Mouse (Mus musculus) c-Kit-negative CD71-positive TER-119-positive erythroid progenitor cells, embryonic 14.5 days (primary cell): ENCODE data around the gene Snip1.
A peak's percentile ranks its signal among the peaks of the same experiment; 100 is the strongest.

Experiments
- DNase-seq: peaks from one replicate; pipeline ENCODE4 v3.0.0-alpha.2; 2013; ENCODE audit warnings: low read depth, low spot score

The Snip1 gene

DNA sequence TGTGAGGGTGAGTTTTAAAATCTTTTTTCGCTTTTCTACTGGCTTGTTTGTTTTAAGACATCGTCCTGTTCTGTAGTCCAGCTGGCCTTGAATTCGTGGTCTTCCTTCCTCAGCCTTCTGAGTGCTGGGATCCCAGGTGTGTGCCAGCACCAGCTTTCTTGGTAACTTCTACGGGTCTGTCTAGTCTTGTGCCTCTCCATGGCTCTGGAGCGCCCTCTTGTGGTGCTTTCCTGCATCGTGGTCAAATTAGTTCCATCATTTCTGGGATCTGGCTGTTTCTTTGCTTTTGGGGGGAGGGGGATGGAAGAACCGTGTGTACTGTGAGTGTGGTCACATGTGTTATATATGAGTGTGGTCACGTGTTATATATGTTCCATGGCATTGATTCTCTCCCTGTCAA, 33.0 kb downstream of the Snip1 start:
- peak; percentile 68 for DNase-seq

DNA sequence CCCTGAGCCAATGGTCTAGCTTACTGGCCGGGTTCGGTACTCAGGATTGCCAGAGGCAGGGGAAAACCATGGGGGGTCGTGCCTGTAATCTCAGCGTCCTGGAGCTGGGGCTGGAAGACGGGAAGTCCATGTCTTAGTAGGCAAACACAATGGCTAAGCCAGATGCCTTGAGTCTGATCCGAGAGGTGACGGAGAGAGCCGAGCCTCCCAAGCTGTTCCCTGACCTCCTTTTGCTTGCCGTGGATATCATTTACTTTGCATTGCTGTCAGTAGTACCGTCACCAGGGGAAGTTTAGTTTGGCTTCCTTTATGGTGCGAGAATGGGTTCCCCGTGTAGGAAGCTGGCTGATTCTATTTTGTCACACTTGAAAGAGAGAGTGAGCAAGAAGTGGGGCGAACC, 34.9 kb downstream of the Snip1 start:
- DNase-seq = no peak

DNA sequence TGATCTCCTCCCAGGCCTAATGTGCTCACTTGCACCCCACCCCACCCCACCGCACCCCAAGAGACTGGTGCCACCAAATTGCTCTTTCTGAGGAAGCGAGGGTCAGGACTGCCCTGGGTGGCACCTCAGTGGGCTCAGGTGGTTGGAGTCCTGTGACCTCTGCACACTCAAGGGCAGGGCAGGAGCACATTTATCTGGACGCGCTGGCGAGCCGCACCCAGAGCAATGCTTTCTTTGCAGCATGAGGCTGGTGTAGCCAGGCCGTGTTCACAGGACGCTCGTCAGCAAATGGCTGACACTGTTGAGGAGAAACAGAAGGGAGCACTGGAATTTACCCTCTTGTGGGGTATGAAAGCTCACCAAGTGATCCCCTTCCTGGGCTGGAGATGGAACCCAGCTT, 38.9 kb downstream of the Snip1 start:
- DNase-seq = no peak

DNA sequence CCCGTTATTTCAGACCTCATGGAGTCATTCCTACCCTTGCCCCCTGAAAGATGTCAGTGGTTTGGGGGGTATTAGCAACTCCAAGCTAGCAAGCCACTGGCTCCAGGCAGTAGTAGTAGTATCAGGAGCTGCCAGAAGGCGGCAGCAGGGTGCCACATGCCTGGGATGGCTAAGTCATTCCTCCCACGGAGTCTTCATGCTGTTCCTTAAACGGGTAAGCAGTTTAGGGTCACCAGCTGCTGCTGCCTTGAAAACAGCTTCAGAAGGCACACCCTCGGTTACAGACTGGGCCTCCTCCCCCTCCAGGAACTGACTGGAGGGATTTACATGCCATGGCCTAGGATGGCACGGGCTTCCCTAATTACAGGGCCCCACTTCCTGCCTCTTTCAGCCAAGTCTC, 48.2 kb downstream of the Snip1 start:
- DNase-seq = no peak

DNA sequence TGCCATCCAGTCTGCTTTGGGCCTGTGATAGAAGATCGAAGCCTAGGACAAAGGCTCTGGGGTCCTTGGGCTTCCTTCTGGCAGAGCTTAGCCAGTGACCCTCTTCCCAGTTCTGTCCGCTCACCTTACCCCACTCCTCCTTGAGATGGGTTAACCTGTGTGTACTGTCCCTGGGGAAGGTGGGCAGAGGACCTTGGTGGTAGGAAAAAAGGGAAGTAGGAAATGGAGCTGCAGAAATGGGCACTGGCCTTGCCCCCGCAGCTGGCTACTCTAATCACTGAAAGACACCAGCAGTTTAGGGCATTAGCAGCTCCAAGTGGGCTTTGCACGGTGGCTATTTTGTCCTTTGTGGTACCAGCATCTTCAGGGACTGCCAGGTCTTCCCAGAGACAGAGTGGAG, 48.6 kb downstream of the Snip1 start:
- DNase-seq = no peak

DNA sequence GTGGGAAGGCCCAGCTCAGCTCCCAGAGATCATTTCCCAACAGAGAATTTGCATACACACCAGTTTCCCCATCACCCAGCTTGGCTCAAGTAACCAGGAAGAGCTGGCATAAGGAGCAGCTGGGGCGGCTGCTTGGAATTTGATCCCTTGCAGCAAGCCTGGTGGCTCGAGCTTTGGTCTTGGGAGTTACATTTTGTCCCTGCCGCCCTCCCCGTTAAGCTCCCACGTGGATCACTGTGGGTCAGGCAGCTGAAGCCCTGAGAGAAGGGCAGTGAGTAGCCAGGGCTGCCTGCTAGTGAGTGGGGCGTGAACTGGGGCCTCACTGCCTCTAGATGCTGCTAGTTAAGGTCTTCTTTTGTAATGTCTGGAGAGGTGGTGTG, 49.2 kb downstream of the Snip1 start:
- no peak for DNase-seq

DNA sequence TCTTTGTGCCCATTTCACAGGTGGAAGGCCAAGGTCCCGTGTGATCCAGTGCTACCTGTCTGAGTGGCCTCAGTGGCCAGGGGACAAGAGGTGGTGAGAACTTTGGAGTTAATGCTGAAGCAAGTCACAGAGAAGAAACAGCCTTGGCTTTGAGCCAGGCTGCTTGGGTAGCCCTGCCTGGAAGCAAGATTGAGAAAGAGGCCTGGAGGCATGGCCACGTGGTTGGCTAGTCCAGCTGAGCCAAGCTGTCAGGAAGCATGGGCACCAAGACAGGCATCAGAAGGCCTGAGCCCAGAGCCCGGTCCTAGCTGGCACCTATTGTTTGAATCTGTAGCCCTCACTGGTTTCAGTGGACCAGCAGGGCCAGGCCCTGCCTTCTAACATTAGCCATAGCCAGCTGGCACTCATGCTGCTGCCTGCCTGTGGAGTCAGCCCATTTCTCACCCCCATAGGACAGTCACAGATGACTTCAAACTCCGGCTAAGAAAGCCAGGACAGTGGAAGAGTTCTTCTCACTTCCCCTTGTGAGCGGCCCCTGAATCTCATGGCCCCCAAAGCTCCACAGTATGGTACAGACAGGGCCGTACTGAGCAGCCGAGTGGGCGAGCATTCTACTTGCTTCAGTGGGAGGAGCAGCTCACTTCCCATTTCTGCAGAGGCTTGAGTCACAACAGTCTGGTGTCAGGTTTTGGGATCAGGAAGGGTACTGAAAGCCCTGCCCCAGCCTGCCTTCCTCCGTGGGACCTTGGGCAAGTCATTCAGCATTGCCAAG, 49.8 kb downstream of the Snip1 start:
- DNase-seq = no peak

DNA sequence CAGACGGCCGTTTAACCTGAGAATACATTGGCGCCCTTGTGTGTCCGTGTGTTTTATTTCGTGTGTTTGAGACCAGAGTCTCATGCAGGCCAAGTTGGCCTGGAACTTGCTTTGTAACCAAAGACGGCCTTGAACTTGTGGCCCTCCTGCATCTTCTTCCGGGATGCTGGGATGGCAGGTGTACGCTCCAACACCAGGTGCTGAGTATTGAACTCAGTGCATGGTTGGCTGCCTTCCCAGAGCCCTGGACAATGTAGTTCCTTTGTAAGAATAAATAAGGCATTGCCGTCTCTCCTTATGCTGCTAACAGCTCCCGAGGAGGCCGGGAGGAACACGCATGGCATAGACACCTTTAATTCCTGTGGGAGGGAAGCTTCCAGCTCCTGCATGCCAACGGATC, 50.5 kb downstream of the Snip1 start:
- DNase-seq = no peak

DNA sequence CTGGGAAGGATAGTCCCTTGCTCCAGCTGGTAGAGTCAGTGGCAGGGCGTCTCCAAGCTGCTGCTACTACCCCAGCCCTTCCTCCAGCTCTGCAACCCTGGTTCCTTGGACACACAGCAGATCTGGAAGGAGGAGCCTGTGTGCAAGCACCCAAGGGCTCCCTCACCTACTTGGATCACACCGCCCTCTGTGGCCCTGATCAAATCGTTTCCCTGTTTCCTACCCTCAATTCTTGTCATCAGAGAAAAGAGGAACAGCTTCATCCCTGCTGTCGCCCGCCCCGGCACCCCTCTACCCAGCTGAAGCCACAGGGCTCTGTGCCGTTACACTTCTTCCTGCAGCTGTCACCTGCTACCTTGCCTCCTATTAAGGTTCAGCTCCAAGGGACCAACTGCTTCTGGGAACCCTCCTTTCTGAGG, 51.4 kb downstream of the Snip1 start:
- no peak for DNase-seq

DNA sequence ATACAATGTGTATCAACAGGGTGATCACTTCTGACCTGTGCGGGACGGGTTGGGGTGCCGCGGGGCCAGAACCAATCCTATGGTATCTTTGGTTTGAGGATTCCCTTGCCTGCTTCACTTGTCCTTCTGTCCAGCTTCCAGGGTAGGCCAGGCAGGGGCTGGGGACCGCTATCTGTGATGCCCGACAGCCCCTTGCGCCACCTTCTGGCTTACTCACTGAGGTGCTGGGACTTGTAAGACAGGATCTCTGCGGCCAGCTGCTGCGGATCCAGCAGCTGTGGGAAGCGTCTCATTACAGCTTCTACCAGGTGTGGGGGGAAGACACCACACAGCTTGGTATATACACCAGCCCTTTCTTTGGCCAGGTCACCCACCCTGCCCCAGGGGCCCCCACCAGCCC, 52.6 kb downstream of the Snip1 start:
- no peak for DNase-seq

DNA sequence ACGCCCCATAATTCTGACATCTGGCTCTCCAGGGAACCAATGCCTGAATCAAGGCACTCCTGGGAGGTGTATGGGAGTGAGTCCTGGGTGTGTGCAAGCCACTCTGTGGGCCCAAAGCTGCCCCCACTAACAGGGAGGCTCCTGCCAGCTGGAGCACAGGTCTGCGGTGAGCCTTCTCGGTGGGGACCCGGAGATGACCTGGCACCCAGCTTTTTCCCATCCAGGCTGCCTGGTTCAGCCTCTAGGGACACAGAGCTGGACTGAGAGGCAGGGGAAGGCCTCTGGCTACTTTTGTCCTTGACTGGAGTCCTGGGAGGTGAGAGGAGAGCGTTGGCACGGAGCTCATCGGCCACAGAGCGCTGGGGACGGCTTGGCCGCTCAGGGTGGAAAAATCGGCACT, 53.2 kb downstream of the Snip1 start:
- no peak for DNase-seq

DNA sequence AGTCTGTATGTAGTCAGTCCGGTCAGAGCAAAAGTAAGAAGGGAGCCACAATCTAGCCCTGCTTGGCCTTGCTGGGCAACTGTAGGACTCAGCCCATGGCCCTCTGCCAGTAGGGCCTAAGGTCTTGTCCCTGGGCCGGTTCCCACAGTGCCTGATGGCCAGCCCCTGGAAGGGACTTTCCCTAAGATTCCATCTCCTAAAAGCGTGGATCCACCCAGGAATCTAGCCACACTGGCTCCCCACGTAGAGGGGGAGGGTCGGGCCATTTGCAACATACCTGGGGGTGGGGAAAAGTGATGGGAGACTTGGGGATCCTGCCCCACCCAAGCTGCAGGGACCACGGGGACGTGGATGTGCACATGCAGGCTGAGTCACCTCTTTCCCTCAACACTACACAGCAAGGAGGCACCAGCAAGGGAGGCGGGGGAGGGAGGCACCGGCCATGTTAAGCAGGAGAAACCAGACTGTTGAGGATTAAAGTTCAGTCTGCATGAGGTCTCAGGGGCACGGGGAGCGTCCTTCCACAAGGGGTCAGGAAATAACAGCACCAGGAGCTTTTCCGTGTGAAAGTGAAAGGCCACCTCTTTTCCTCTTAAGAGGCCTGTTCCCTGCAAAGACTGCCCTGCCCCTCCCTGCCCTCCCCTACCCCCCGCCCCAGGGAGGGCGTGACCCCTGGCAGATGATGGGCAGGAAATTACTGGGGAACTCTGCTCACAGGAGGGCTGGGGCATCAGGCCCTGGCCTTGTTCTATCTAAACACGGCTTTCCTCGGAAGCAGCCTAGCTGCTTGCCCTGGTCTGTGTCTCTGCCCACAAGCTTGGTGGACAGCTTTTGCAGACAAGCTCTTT, 56.2 kb downstream of the Snip1 start:
- DNase-seq = no peak

DNA sequence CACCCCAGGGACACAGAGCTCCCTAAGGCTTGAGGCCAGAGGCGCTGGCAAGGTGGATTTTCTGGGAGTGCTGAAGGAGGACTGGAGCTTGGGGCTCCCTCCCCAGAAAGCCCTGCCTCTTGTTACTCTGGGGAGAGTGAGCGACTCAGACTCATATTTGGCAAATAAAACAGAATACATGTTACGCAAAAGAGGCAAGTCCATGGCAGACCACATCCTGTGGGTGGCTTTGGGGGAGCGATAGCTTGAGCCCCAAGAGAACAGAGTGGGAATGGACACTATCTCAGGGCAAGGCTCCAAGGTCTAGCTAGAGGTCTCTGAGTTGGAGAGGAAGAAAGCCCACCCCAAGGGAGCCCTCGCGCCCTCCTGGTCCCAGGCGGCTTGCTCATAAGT, 56.8 kb downstream of the Snip1 start:
- DNase-seq = no peak
